Mouse (Mus musculus) bone marrow macrophage, adult 2 months (primary cell): ENCODE measurements around the gene Tbc1d17.
"Not testable (repeated sequence)": the region's sequence is repeated elsewhere in the genome, so short reads cannot be mapped to it uniquely, and the experiment has no call there.

ENCODE experiments used
- CTCF ChIP-seq: IDR thresholded peaks from 2 replicates; pipeline ENCODE4 v1.5.1; 2012; ENCODE audit warnings: low read depth, mild to moderate bottlenecking, low read length, moderate library complexity
- POLR2A ChIP-seq: IDR thresholded peaks from 2 replicates; pipeline ENCODE4 v1.6.1; 2012; ENCODE audit warnings: mild to moderate bottlenecking, low read depth, low read length, borderline replicate concordance

GRCm38 (mm10) chr7:44871774-44872173, 22.9 kb upstream of the Tbc1d17 start:
- not testable (repeated sequence) for TF ChIP-seq CTCF, POLR2A
